Mouse (Mus musculus) adrenal gland, postnatal 4 days (tissue): Measurements from ENCODE around the gene Gm37240. TPM values are rescaled to one million over a fixed set of nuclear protein-coding genes. Genes with fewer than 3 reads are reported as not detected.

Experiments
- DNase-seq, 2 experiments: peaks; one replicate each; pipeline ENCODE4 v3.0.0; 2021 to 2022; ENCODE audit warnings: low spot score in 2 of 2, mixed read lengths in 2 of 2
- total RNA-seq, 2 experiments: library from RNA; stranded (reverse); gene quantifications; 2 replicates each; pipeline ENCODE4 v1.2.3; 2021

Gm37240 gene
- total RNA-seq, 2 experiments from 2014 or later = 8.0 to 8.3 TPM

DNA sequence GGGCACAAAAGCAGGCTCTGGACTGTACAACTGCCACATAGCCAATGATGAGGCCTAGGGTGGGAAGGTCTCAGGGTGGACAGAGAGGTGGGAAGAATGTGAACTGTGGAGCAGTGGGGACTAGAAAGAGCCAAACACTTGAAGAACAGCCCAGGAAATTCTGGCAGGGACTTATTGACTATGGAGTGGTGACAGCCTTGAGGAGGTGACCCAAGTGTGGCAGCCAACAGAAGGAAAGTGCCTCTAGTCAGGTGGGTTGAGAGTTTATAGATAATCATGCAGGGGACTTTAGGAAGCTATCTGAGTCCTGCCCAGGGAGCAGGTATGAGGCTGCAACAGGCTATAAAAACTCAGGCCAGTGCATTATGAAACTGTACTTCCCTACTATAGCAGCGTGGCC, 369.2 kb downstream of the Gm37240 start:
- no peak for DNase-seq

DNA sequence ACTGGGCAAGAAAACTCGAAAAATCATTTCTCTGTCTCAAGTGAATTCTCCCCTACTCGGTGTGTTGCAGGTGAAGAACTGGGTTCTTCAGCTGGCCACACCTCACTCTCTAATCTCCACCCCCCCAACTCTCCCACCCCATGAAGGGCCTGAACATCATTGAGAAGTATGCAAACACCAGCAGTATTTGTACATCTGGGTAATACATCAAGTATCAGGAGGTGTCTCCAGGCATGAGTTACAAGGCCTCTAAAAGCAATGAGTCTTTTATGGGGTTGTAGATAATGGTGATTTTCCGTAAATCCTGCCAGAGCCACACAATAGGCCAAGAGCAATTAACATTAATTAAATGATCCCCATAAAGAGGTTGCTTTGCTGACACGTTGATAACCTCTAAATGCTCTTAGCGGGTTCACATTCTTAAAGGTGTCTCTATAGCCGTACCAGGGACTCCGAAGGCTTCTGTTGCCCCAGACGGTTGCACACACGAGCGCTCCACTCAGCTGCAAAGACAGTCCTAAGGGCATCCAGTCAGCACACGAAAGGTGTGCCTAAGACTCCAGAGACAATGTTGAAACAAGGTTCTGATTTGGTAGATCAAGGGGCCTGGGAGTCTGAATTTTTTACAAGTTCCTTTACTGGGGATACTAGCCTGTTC, 370.4 kb downstream of the Gm37240 start:
- no peak for DNase-seq

DNA sequence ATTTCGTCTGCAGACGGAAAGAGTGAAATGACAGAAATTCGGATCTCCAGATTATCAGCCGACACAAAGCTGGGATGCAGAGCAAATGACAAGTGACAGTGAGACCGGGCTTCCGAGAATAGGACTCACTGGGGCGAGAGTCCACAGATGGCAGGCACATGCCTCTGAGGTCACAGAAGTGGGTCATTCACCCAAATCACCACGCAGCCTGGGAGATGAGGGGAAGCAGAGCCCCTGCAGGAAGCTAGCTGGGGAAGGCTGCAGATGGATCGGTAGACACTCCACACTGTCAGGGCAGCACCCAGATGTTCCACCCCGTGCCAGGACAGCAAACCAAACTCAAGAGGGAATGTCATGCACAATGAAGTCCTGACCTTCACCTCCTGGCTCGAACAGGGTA, 372.6 kb downstream of the Gm37240 start:
- no peak for DNase-seq

DNA sequence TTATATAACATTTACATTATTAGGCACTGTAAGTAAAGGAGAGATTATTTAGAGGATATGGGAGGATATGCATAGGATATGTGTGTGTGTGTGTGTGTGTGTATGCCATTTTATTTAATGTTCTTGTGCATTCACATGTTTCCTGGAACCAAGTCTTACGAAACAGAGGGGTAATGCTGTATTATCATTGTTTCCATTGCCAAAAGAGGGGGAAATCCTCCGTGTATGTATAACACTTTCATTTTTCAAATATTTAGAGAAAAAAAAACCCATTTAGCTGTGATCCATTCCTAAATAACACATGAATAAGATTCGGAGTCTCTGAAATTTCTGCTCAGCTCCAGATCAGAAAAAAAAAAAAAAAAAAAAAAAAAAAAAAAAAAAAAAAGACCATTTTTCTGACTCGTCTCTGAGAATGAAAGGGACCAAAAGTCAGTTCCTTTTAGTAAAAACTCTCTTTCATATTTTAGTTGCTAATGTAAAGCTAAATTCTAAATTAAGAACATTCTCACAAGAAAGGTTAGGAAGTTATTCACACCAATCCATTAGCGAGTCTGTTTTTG, 378.5 kb downstream of the Gm37240 start:
- DNase-seq = no peak

DNA sequence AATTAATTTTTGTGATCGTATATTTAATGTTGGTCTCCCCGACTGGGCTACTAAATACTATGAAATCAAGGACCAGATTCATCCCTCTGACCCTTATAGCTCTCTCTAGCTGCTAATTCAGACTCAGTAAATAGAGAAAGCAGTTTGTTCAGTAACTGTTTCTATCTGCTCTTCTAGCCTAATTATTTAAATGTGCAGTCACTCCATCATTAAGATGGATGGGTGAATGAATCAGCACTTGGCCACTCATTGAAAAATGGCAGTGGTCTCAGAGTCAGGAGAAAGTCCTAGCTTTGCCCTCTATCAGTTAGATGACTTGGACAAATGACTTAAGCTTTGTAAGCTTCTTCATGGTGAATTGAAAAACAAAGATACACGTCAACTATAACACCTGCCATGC, 387.2 kb downstream of the Gm37240 start:
- DNase-seq = no peak

DNA sequence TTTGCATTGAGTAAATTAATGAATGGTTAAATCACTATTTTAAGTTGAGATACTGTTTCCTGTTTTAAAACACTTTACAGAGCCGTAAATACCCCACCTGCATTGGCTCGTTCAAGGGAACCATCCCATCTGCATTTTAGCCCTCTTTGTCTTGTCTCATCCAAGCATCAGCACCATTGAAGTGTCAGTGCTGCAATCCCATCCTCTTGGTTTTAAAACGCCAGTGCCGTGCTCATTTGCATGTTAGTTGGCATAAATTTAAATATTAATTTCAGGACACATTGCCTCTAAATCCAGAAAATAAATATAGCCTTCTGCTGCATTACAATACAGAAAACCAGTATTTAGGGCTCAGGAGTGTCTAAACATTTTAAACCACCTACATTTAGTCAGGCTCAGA, 391.2 kb downstream of the Gm37240 start:
- DNase-seq = no peak

DNA sequence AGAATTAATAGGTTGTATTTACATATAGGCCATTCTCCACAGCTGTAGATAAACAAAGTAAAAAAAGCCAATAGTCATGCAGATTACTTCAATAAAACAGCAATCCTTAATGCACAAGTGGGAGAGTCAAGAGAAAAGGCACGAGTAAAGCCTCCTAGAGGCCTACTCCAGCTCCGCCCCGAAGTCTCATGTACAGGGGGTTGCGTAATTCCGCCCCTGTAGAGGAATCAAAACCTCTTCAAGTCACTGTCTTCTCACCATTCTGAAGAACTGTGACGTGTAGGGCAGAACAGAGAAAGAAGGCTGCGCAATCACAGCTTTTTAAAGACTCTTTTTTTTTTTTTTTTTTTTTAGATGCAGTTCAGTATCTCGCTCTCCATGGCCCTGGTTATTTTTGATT, 393.5 kb downstream of the Gm37240 start:
- DNase-seq = no peak

DNA sequence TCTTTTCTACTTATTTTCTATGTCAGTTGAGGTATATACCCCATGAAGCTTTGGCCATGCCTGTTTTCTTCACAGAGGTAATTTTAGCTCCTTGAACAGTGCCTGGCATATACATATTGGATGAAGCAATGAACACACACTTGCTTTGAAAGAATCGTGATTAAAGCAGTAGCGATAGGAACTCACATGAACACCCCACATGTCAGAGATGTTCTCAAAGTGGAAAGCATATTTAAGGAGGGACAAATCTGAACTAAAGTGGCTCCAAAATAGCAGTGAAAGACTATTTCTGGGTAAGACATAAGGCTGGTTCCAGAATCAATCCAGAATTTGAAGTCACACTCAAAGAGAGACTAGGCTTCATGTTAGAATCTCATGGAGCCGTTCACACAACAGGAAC, 397.1 kb downstream of the Gm37240 start:
- DNase-seq = no peak

DNA sequence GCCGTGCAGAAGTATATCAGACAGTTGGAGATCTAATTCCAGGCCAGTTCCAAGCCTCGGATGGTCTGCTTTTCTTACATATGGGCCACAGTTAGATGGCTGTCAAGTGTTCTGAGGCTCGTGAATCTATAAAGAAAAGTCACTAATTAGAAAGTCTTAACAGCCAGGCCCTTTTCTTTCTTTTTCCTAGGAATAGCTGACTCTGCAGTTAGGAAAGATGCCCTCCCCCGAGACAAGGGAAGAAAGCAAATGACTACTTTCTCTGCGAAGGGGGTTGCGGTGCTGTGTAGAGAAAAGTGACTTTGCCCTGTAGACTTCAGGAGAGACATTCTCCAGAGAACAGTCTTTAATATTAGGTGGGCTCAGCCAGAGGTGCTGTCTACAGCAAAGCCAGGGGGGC, 399.9 kb downstream of the Gm37240 start:
- no peak for DNase-seq

DNA sequence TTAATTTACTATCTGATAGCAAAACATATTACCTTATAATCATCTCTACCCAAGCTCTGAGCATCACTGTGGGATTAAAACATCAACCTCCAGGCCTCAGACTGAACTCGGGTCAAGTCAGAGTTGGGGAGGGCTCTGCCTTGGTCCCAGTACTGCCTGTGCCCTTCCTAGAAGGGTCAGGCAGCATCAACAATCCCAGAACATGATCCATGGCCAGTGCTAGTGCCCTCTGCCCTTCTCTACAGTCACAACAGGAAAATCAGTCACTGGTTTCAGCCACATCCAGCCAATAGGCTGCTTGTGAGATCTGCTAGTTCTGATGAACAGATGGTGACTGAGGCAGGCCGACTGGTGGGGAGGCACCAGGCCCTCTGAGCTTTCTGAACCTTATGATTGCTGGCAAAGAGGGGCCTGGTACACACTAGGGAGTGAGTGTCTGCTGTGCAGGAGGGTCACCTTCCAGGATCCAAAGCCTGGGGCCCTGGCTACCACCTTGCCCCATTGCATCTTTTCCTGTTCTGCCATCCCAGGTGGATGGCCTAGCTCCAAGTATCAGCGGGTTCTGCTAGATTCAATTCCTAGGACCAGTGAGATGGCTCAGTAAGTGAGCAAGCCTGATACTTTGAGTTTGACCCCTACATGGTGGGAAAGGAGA, 401.7 kb downstream of the Gm37240 start:
- no peak for DNase-seq

DNA sequence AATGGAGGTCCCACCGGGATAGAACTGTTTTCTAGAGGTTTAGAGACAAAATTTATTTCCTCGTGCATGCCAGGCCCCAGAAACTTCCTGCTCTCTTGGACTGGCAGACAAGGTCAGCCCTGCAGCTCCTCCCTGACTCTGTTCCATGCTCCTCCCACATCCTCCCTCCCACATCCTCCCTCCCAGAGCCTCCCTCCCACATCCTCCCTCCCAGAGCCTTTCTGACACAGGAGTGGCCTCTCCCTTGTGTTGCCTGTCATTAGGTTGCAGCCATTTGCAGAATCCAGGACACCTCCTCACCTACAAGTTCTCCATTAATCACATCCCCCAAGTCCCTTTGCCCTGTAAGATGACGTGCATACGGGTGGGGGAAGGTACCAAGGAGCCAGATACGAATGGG, 404.7 kb downstream of the Gm37240 start:
- DNase-seq = peak in 1 of 2 experiments; percentile 24

DNA sequence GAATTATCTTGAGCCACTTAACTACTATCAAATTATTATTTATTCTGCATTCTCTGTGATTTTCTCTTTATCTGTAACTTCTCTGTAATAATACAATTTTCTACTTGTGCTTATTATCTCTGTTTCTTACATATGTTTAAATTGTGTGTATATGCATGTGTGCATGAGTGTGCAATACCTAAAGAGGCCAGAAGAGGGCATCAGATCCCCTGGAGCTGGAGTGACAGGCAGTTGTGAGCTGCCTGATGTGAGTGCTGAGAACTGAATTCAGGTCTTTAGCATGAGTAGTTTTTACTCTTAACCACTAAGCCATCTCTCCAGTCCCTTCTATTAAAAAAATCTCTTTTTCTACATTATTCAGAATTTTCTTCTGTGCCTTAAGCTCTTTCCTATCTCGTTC, 406.7 kb downstream of the Gm37240 start:
- no peak for DNase-seq

DNA sequence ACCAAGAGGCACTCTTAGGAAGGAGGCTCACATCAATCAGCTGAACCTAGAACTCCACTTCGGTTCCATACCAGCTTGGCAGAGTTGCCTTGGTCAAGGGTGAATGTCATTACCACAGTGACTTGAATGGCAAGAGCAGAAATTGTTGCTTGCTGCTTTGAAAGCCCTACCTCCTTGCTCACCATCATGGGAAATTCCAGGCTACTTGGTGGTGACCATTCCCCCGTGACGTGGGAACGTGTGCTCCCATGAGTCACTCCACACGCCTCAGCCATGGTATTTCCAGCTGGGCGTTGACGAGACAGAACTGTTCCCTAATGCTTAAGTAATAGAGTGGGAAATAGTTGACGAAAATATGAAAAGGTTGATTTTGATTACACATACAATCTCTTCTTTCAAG, 408.6 kb downstream of the Gm37240 start:
- no peak for DNase-seq

DNA sequence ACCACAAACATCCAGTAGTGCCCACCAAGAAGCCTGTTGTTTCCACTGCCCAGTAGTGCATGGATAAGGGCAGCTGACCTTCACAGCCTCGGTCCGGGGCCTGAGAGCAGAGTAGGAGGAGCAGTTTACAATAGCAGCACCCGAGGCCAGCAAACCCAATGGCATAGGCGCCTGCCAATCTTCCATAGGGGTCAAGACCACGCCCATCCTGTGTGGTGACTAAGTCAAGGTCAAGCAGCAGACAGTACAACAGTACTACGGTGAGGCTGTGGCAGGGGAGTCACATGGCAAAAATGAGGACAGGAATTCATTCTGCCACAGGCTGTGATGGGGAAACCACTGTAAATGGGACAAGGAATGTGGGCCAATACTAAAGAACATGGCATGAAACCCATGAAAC, 417.6 kb downstream of the Gm37240 start:
- no peak for DNase-seq

DNA sequence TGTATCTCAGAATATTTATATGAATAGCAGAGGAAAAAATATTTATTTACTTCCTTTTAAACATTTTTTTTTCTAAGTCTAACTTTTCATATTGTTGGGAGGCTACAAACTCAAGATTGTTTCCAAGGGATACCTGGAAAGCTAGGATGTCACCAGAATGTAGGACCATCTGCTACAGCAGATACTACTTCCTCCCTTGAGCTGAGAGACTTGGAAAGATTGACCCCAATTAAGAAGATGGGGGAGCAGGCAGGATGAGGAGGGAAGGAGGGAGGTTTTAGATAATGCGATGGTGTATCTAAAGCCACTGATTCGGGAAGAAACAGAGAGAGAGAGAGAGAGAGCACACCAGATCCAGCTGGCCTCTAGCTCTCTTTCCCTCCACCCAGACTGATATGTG, 418.3 kb downstream of the Gm37240 start:
- DNase-seq = no peak

DNA sequence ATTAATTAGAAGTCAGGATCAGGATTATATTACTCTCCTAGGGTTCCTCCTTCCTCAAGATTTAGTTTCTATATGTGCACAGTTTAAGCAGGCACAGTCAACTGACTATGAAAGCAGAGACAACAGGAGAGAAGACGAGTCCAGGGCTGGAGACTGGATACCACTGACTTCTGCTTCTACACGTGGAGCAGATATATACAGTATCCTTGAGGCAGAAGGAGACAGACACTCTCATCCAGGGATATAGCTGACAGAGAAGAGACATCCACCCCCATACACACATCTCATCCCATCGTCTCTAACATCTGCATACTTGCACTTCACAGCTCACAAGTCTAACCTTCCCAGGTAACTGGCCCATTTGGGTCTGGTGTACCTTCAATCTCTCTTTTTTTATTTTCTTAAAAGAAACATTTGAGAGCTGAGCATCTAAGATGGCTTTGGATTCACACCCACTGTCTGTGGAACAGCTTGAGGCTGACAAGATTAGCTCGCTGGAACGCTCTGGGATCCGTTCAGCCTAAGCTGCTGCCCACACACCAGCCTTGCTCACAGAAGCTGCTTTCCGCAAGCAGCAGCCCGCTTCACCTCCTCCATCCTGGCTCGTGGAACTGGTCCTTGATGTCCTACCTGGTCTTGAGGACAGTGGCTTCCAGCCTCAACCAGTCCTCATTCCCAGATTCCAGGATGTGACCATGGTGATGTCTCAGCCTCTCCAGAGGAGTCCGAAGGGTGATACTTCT, 421.9 kb downstream of the Gm37240 start:
- no peak for DNase-seq

DNA sequence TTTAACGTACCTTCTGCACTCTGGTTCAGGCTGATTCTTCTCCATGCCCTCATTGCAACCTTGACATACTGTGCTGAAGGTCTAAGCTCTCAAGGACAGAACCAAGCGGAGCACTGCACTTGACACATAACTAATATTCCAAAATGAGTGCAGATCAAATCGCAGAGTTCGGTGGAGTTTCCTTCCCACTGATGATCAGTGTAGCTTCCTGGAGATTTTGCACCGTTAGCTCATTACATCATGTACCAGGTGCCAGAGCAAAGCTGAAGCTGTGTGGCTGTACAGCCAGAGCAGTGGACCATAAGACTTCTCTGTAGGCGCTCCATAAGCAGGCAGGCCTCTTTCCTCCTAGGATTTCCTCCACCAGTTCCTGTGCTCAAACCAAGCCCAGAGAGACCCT, 427.3 kb downstream of the Gm37240 start:
- DNase-seq = no peak

DNA sequence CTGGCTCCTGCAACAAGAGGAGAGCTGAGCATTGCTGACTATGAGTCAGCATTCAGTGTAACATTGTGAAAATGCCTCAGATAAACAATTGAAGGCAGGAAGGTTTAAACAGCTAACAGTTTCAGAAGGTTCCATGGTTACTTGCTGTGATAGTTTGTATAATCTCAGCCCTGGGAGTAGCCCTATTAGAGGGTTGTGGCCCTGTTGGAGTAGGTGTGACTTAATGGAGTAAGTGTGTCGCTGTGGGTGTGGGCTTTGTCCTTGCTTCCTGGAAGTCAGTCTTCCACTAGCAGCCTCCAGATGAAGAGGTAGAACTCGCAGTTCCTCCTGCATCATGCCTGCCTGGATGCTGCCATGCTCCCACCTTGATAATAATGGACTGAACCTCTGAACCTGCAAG, 430.3 kb downstream of the Gm37240 start:
- DNase-seq = no peak

DNA sequence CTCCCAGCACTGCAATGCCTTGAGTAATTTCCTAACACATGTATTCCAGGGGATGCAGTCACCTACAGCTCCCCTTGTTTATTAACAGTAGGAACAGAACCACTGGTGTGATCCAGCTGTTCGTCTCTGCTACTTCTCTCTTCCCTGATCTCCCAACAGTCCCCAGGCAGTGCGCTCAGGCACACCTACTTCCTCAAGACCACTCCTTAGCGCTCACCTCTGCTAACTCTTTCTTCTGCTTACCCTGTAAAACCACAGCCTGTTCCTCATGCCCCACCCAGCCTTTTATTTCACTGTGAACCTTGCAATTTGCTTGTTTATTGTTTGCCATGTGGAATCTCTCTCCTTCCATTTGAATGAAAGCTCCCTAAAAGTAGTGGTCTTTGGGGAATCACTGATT, 431.9 kb downstream of the Gm37240 start:
- no peak for DNase-seq

DNA sequence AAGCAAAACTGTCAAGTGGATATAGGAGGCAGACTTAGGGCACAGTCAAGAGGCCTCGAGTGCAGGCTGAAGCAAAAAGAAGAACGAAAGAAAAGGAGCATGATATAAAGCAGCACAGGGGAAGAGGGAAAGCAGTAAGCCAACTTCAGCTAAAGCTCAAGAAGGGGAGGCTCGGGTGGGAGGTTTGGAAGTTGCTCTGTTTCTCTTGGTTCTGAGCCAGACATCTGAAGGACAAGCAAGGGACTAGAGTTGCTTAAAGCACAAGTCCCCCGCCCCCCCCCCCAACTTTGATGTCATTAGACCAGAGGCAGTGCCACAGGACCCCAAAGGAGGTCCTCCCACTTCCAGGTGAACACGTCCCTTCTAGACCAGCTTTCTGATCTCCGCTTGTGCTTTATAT, 433.3 kb downstream of the Gm37240 start:
- no peak for DNase-seq

DNA sequence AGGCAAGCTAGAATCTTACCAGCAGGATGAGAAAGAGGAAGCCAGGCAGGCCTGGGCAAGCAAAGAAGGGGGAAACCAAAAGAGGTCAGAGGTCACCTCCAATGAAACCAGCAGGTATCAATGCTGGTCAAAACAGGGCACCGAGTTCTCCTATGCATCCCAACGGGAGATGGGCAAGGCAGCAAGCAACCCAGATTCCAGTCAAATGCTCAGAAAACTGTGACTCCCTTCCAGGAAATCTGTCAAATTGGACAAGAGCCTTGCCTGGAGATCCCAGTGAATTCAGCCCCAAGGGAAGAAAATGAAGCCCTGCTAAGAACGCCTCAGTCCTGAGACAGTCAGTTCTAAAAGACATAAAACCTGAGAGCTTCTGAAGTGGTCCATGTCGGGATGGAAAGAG, 437.9 kb downstream of the Gm37240 start:
- no peak for DNase-seq

DNA sequence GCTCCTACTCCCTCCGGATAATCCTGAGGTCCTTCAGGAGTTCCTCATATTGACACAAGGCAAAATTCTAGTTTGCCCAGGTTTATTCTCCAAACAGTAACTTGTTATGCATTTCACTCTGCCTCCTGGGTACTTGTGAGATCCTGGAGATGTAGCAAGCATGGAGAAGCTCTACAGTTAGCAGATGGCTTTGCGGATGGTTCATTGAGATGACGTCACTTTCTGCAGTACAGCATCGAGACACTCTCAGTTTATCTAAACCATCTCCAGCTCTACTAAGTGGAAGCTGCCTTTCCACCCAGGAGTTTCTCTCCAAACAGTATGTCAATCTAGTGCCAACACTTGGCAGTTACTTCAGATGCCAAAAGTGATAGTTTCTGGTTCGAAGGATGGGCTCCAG, 444.5 kb downstream of the Gm37240 start:
- DNase-seq = no peak
